Mouse (Mus musculus) heart, postnatal 36 days (tissue): Measurements from ENCODE around the gene Ces2e. TPM values are rescaled to one million over a fixed set of nuclear protein-coding genes. Genes with fewer than 3 reads are reported as not detected.
"Not testable (repeated sequence)": the region's sequence is repeated elsewhere in the genome, so short reads cannot be mapped to it uniquely, and the experiment has no call there.

Experiments used
- DNase-seq, 2 experiments: peaks; one replicate each; pipeline ENCODE4 v3.0.0; 2021 to 2022
- intact Hi-C: fragments of 180-260 bp; cut with DNase I; formaldehyde crosslinking; loops from one replicate; pipeline ENCODE4 v1.15.1; 2025
- total RNA-seq, 2 experiments: library from RNA; stranded (reverse); gene quantifications; 2 replicates each; pipeline ENCODE4 v1.2.3; 2021

The Ces2e gene
- 1 to 10 TPM; 1.2 to 1.5 TPM for total RNA-seq

DNA sequence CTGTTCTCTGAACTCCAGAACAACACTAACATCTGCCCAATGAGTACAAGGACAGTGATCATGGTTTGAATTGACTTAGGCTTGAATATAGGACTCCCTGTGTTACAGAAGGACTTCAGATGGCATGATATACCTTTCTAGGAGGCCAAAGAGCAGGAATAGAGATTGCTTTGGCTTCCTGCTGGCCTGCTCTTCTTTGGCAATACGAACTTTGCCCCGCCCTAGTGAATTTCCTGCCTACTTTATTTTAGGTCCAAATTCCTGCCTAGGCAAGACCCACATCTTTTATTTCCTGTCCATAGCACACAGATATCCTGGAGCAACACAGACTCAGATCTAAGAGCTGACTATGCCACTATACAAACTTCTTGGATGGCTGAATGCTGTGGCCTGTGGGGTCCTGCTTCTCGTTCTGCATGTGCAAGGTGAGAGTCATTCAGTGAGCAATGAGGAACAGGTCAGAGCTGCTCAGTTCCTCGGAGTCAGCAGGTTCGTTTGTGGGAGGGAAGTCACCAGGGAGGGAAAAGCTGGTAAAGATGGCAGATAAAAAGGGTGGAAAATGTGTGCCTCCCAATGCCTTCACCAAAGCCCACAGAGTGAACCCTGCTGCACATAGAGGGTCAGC is at the start of gene Ces2e:
TSS of gene Ces2e (plus strand) at position 289 of the 625 bp plus-strand sequence.
- intact Hi-C loops = no loop called here
- DNase-seq = no peak

DNA sequence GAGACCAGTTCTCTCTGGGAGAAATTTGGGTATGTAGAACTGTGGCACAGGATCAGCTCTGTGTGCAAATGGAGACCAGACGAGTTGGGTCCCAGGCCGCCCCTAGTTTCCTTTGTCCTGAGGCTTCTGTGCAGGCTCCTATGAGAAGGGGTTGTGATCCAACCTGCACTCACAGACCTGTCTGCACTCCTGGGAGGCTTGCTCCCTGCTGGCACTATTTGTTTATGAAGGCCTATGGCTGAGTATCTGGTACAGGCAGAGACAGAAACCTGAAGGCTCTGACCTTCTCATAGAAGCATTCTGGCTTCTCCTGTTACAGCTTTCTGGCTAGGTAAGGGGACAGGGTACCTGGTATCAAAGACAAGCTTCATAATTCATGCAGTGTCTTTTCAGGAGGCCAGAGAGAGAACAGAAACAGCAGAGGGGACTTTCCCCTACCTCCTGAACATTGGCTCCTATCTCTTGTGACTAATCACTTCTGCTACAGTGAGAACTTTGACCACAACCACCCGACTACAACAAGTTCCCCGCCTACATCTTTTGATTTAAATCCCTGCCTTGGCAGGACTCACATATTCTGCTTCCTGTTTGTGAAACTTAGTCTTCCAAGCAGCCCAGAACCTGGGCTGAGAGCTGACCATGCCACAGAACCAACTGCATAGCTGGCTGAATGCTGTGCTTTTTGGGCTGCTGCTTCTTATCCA is 39.7 kb upstream of the Ces2e start:
- DNase-seq, intact Hi-C loops: not testable (repeated sequence)

DNA sequence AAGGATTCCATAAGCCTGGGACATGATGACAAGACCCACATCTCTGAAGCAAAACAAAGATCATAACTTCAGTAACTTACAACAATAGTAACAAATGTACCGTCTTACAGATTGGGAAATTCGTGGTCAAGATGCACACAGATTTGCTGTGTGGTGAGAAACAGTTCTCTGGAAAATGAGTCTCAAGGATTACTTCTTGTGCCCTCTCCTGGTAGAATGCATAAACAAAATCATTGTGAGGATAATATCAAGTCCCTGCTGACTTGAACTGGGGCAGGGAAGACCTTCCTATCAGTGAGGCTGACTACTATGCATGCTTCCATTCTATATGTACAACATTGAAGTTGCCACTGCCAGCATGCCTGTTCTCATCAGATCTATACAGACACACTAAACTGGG is 24.3 kb upstream of the Ces2e start:
- intact Hi-C loops = loop anchor here (5.0 kb wide), 1 partner anchor 74 kb away; no protein-coding TSS in a partner anchor
- no peak for DNase-seq

DNA sequence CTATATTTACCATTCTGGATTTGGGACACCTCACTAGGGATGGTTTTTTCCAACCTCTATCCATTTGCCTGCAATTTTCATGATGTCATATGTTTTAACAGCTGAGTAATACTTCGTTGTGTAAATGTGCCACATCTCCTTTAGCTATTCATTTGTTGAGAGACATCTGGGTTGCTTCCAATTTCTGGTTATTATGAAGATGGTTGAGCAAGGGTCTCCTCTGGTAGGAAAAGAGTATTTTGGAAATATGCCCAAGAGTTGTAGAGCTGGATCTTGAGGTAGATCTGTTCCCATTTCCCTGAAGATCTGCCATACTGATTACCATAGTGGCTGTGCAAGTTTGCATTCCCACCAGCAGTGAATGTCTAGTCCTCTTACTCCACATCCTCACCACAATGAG is 18.9 kb upstream of the Ces2e start:
- DNase-seq = no peak
- intact Hi-C loops = no loop called here

DNA sequence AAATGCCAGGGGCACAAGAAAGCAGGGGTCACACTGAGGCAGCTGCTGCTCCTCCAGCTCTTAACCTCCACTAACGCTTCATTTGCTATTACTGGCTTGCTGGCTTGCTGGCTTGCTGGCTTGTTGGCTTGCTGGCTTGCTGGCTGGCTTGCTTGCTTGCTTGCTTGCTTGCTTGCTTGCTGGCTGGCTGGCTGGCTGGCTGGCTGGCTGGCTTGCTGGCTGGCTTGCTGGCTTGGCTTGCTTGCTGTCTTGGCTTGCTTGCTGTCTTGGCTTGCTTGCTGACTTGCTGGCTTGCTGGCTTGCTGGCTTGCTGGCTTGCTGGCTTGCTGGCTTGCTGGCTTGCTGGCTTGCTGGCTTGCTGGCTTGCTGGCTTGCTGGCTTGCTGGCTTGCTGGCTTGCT is 17.0 kb upstream of the Ces2e start:
- intact Hi-C loops = not testable (repeated sequence)
- peak; percentile 67 to 70 for DNase-seq

DNA sequence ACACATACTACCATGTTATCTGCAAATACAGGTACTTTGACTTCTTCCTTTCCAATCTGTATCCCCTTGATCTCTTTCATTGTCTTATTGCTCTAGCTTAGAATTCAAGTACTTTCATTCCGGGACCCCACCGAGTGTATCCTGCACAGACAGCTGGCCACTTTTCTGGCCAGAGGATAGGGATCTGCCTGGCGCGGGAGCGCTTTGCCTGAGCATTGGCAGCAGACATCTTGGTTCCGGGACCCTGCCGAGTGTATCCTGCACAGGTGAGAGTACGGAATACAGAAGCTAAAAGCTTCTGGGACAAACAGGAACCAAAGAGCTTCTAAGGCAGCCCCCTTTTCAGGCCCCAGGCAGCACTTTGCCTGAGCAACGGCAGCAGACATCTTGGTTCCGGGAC is 16.4 kb upstream of the Ces2e start:
- intact Hi-C loops = not testable (repeated sequence)

DNA sequence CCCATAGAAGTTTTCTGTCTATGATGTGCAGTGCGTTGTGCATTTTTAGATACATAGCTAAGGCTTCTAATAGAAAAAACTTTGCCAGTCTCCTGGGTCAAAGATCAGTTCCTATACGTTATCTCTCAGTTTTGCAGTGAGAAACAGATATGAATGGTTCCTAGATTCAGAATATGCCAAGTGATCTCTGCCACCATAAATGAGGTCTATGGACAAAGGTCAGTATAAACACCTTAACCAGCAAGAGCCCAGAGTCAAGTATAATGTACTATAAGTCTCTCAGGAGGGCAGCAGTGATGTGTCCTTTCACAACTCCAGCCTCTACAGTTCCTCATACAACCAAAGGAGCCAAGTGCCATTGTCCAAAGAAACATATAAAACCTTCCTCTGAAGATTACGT is 1.2 kb downstream of the Ces2e start:
- intact Hi-C loops = no loop called here
- no peak for DNase-seq

More for the DNA sequence above, 16.4 kb upstream of the Ces2e start:
- not testable (repeated sequence) for DNase-seq

DNA sequence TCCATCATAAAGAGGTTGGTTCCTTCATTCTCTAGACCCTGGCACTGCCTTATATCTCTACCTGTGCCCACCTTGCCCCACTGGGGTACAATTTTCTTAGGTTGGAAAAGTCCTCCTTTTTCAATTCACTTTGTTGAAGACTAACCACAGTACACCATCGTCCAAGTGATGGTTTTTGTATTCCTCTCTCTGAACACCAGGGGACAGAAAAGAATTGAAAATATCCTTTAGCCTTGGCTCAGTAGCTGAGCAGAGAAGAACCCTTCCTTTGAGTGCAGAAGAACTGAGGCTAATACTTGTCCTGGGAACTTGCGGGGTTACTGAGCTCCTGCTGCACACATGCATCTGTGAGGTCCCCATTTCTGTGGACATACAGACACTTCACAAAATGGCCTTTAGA is 18.6 kb downstream of the Ces2e start:
- intact Hi-C loops = loop anchor here (5.0 kb wide), 1 partner anchor 273 kb away; no protein-coding TSS in a partner anchor
- no peak for DNase-seq

DNA sequence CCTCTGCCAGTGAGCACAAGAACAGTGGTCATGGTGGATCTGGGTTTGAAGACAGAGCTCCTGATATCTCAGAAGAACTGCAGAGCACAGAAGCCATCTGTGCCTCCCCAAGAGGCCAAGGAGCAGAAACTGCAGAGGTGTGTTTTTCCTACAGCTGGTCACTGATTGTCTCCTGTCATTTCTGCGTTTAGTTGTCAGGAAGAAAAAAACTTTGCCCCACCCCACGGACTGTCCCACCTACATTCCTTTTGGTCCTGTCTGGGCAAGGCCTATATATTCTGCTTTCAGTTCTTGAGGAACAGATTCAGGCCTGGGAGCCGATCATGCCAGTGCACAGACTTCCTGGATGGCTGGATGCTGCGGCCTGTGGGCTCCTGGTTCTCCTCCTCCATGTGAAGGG is 21.0 kb downstream of the Ces2e start, which contains the start of gene Ces2f:
TSS of gene Ces2f (plus strand) at position 301 of the 400 bp plus-strand sequence.
- intact Hi-C loops = loop anchor here (5.0 kb wide), 1 partner anchor 270 kb away; no protein-coding TSS in a partner anchor
- no peak for DNase-seq

DNA sequence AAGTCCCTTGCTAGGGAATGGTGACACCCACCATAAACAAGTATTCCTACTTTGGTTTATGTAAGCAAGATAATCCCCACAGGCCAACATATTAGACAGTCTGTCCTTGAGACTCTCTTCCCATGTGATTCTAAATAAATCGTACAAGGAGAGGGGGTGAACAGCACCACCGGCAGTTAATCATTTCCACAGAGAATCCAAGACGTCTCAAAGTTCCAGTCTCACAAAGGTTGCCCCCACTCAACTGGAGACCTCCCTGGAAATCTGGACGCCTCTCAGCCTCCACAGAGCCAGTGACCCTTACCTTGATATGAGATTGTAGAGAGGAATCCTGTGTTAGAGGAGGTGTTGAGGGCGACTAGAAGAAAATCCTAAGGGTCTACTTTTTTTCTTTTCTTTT is 23.0 kb downstream of the Ces2e start:
- intact Hi-C loops = loop anchor here (5.0 kb wide), 1 partner anchor 268 kb away; no protein-coding TSS in a partner anchor
- no peak for DNase-seq

DNA sequence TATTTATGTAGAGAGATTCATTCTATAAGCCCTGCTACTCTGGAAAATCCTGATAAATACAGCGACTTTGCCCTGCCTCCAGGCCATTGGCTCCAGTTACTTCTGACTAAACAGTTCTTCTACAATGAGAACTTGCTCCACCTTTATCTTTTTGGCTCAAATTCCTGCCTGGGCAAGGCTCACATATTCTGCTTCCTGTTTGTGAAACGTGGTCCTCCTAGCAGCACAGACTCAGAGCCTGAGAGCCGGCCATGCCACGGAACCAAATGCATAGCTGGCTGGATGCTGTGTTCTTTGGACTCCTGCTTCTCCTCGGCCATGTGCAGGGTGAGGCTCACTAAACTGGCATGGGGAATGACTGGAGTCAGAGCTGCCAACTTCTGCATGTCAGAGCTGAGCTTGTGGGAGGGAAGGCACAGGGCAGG is 35.5 kb downstream of the Ces2e start, which contains the start of gene Ces2g:
TSS of gene Ces2g (plus strand) at position 182 of the 425 bp plus-strand sequence.
- intact Hi-C loops = no loop called here
- DNase-seq = peak; percentile 53 to 59

DNA sequence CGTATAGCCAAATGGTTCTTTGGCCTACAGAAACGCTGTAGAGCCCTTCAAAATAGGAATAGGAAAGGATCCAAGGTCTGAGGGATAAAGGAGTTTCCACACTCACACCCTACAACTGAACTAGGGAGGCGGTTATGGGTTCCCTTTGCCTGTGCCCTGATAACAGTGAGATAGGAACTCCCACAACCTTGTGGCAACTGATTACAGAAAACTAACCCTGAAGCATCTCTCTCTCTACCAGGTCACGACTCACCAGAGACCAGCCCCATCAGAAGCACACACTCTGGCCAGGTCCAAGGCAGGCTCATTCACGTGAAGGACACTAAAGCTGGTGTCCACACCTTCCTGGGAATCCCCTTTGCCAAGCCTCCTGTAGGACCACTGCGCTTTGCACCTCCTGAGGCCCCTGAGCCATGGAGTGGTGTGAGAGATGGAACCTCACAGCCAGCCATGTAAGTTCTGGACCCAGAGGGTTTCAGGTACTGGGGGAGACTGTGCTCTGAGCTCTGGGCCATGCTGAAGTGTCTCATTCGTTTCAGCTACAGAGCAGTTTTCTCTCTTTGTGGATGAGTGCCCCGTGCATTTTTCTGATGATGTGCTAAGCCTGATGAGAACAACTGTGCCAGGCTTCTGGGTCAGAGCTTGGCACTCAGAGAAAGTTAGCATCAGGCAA is 36.3 kb downstream of the Ces2e start:
- DNase-seq = no peak
- intact Hi-C loops = no loop called here

DNA sequence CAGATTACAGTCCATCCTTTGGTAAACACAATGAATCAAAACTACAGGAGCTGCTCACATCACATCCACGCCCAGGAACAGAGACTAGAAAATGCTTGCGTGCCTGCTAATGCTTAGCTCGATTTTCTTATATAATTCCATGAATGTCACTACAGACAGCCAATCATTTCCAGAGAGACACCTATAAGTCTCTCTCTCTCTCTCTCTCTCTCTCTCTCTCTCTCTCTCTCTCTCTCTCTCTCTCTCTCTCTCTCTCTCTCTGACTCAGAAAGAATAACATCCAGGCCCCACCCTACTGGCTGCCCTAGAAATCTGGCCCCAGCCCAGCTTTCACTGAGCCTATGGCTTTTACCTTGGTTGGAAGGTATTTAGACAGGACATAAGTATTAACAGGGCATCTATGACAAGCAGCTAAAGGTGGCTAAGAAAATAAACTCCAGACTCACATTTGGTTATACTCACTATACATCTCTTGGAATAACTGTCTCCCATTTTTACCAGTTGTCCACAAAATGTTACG is 37.4 kb downstream of the Ces2e start:
- no peak for DNase-seq
- intact Hi-C loops = no loop called here

DNA sequence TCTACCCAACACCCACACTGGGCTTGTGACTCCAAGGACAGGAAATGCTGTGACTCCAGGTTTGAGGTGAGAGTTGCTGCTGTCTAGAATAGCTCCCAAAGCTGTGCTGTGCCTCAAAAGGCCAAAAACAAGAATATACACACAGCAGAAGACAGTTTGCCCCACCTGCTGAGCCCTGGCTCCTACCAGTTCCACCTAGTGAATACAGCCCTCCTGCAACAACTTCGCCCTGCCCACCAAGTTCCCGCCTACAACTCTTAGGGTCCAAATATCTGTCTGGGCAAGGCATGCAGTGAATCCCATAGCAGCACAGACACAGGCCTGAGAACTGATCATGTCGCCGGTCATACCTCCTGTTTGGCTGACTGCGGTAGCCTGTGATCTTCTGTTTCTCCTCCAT is 58.1 kb downstream of the Ces2e start:
- intact Hi-C loops = no loop called here
- no peak for DNase-seq

Other genes starting within 250 kb of the Ces2e start
- not detected for gene Ces2a, start 192.3 kb upstream of the Ces2e start, total RNA-seq
- under 1 TPM; 0.22 to 0.28 TPM for gene Ces2b, start 94.7 kb upstream of the Ces2e start, total RNA-seq
- not detected for gene Ces2c, start 79.2 kb upstream of the Ces2e start, total RNA-seq
- gene Ces2f, start 21.1 kb downstream of the Ces2e start, total RNA-seq = not detected
- 1 to 10 TPM; 2.9 to 4.1 TPM for gene Ces2g, start 35.5 kb downstream of the Ces2e start, total RNA-seq
- gene Ces2h, start 74.6 kb downstream of the Ces2e start, total RNA-seq = not detected
- gene Ces3a, start 122.3 kb downstream of the Ces2e start, total RNA-seq = not detected
- gene Ces3b, start 157.5 kb downstream of the Ces2e start, total RNA-seq = not detected
- not detected for gene Ces4a, start 205.5 kb downstream of the Ces2e start, total RNA-seq
- 10 to 100 TPM; 21.5 to 24.1 TPM for gene Cbfb, start 244.4 kb downstream of the Ces2e start, total RNA-seq